Mouse (Mus musculus) forebrain, embryonic 12.5 days (tissue): ENCODE measurements around the gene Ptprg. TPM values are rescaled to one million over a fixed set of nuclear protein-coding genes. Genes with fewer than 3 reads are reported as not detected.

Source experiments
- ATAC-seq: fragments of 200-750 bp; cut with Nextera tagmentation; 2 replicates; pipeline ENCODE4 v1.8.0; 2017; ENCODE audit warnings: moderate TSS enrichment; ENCODE audit not compliant: low FRiP score
- H3K27ac ChIP-seq: fragments of 300-500 bp; sonication (generic); 2 replicates; pipeline ENCODE4 v1.5.1; 2016; ENCODE audit warnings: mild to moderate bottlenecking
- H3K27me3 ChIP-seq: fragments of 300-500 bp; sonication (generic); 2 replicates; pipeline ENCODE4 v1.6.1; 2016; ENCODE audit warnings: mild to moderate bottlenecking
- H3K36me3 ChIP-seq: fragments of 300-500 bp; sonication (generic); replicated peaks from 2 replicates; pipeline ENCODE4 v1.6.1; 2016; ENCODE audit warnings: mild to moderate bottlenecking
- H3K4me1 ChIP-seq: fragments of 300-500 bp; sonication (generic); 2 replicates; pipeline ENCODE4 v1.6.1; 2016
- H3K4me2 ChIP-seq: fragments of 300-500 bp; sonication (generic); 2 replicates; pipeline ENCODE4 v1.6.1; 2016; ENCODE audit warnings: mild to moderate bottlenecking, moderate library complexity
- H3K4me3 ChIP-seq: fragments of 300-500 bp; sonication (generic); replicated peaks from 2 replicates; pipeline ENCODE4 v1.5.1; 2016; ENCODE audit warnings: mild to moderate bottlenecking
- H3K9ac ChIP-seq: fragments of 300-500 bp; sonication (generic); 2 replicates; pipeline ENCODE4 v1.6.1; 2016; ENCODE audit warnings: mild to moderate bottlenecking
- H3K9me3 ChIP-seq: fragments of 300-500 bp; sonication (generic); 2 replicates; pipeline ENCODE4 v1.6.1; 2016
- WGBS: fragments of 180-500 bp; shearing (Covaris S2); methylation state at CpG from one replicate; pipeline ENCODE4 v1.1.7; 2016; 5-methylcytosine and 5-hydroxymethylcytosine counted together
- polyA plus RNA-seq: library from polyadenylated mRNA; unstranded; fragments of >200 nt; fragmentation: Nextera tagmentation; extraction: Ambion mirVana; gene quantifications from 2 replicates; pipeline ENCODE4 v1.2.1, GENCODE M21; 2016

Ptprg gene
- polyA plus RNA-seq, 1 experiment from 2014 or later: 44.9 TPM

- ATAC-seq: no peak
- 89% methylated on average over 4 of the region's 4 CpGs for WGBS
Measured at GRCm38 (mm10) chr14:11678201-11678600, 124.9 kb downstream of the Ptprg start.

GRCm38 (mm10) chr14:11679741-11680140, 126.4 kb downstream of the Ptprg start:
- Histone ChIP-seq H3K36me3 (no peaks in the 10 kb centered on the region), H3K4me3 (no peak overlapping the region), H3K9me3 (no peaks in the 10 kb centered on the region), H3K27me3 (no peaks in the 10 kb centered on the region), H3K4me1 (peaks cover 34% of the 10 kb centered on the region), H3K9ac (no peak overlapping the region), H3K4me2 (no peak overlapping the region), H3K27ac (no peak overlapping the region)
- WGBS: 79% methylated on average over 3 of the region's 3 CpGs
- no peak for ATAC-seq

More at GRCm38 (mm10) chr14:11678201-11678600, 124.9 kb downstream of the Ptprg start:
- Histone ChIP-seq H3K9me3 (no peaks in the 10 kb centered on the region), H3K4me3 (no peak overlapping the region), H3K36me3 (no peaks in the 10 kb centered on the region), H3K27me3 (no peaks in the 10 kb centered on the region), H3K27ac (no peak overlapping the region), H3K4me2 (no peak overlapping the region), H3K4me1 (peaks cover 19% of the 10 kb centered on the region), H3K9ac (no peak overlapping the region)

GRCm38 (mm10) chr14:11680621-11681020, 127.3 kb downstream of the Ptprg start:
- Histone ChIP-seq H3K4me3 (no peak overlapping the region), H3K27ac (no peak overlapping the region), H3K27me3 (no peaks in the 10 kb centered on the region), H3K9ac (no peak overlapping the region), H3K4me2 (no peak overlapping the region), H3K9me3 (no peaks in the 10 kb centered on the region), H3K36me3 (no peaks in the 10 kb centered on the region), H3K4me1 (peaks cover 34% of the 10 kb centered on the region)
- 85% methylated on average over 2 of the region's 2 CpGs for WGBS
- ATAC-seq: no peak

GRCm38 (mm10) chr14:11682441-11682840, 129.1 kb downstream of the Ptprg start:
- no peaks in the 10 kb centered on the region for H3K36me3 ChIP-seq
- no peak overlapping the region for H3K27ac ChIP-seq
- no peaks in the 10 kb centered on the region; the same call in 1 of the 2 replicates for H3K27me3 ChIP-seq
- no peaks in the 10 kb centered on the region for H3K9me3 ChIP-seq
- ATAC-seq: no peak
- WGBS: 38% methylated on average over 3 of the region's 3 CpGs
- peaks cover 34% of the 10 kb centered on the region for H3K4me1 ChIP-seq
- no peak overlapping the region for H3K4me3 ChIP-seq
- H3K9ac ChIP-seq: no peak overlapping the region
- H3K4me2 ChIP-seq: no peak overlapping the region

DNA sequence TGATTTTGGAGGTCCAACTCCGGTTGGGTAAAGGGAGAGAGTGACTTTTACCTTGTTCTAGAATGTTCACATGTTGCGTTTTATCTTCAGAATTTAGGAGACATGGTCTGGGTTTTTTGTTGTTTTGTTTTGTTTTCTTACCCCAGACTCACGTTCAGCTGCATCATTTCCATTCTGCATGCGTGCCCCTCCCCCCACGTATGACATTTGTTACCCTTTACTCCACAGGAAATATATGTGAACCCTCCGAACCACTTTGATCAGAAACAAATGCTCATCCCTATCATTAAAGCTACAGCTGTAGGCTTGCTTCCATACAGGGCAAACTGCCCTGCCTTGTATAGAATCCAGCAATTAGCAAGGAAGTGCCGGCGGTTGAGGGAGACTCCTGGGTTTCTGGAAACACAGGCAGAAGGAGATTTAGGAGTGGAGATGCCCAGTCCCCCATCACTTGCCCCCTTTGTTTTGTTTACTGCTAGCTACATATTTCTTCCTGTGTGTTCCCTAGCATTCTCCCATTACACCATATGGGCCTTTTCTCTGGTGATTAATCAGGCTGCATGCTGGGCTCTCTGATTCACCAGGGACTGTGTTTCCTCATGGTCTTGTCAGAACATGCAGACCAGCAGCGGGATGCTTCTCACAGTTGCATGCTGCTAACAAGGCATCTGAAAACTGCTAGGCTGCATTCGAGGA, 130.2 kb downstream of the Ptprg start:
- H3K9ac ChIP-seq: no peak overlapping the region; the same call in 1 of the 2 replicates
- peak; percentile 75 for ATAC-seq
- WGBS: 24% methylated on average over 10 of the region's 10 CpGs

GRCm38 (mm10) chr14:11684104-11684503, 130.8 kb downstream of the Ptprg start:
- Histone ChIP-seq H3K9ac (no peak overlapping the region; the same call in 1 of the 2 replicates), H3K9me3 (no peaks in the 10 kb centered on the region), H3K27ac (peak overlapping the region; percentile 56; the same call in 1 of the 2 replicates), H3K4me3 (no peak overlapping the region), H3K27me3 (no peaks in the 10 kb centered on the region; the same call in 1 of the 2 replicates), H3K36me3 (no peaks in the 10 kb centered on the region), H3K4me2 (0 out of 2 replicates have a peak overlapping the region, but pooled peaks have one; percentile 22), H3K4me1 (peaks cover 35% of the 10 kb centered on the region)
- WGBS: 9% methylated on average over 2 of the region's 2 CpGs
- no peak for ATAC-seq

More for the DNA sequence above, 130.2 kb downstream of the Ptprg start:
- Histone ChIP-seq H3K9me3 (no peaks in the 10 kb centered on the region), H3K36me3 (no peaks in the 10 kb centered on the region), H3K4me2 (peak overlapping the region; percentile 22; the same call in 1 of the 2 replicates), H3K27ac (peak overlapping the region; percentile 56), H3K27me3 (no peaks in the 10 kb centered on the region; the same call in 1 of the 2 replicates), H3K4me3 (no peak overlapping the region), H3K4me1 (peaks cover 34% of the 10 kb centered on the region)

DNA sequence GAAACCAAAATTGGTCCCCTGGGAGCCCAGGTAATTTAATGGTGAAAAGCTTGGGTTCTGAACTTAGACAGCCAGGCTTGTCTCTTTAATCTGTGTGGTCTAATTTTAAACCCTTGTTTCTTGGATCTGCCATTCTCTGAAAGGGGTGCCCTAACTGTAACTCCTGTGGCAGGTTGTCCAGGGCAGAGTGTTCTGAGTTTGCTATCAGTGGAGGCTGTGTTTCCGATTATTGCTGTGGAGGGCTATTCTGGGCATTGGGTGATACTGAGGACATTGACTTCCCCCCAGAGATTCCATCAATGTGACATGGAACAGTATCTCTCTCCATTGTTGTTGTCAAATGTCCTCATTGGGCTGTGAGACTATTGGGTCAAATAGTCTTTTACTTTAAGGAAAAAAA, 134.2 kb downstream of the Ptprg start:
- Histone ChIP-seq H3K27ac (no peak overlapping the region), H3K4me3 (no peak overlapping the region), H3K4me2 (no peak overlapping the region), H3K36me3 (no peaks in the 10 kb centered on the region), H3K9me3 (no peaks in the 10 kb centered on the region), H3K27me3 (no peaks in the 10 kb centered on the region; the same call in 1 of the 2 replicates), H3K9ac (no peak overlapping the region), H3K4me1 (peaks cover 36% of the 10 kb centered on the region)
- WGBS: 91% methylated on average over 1 of the region's 1 CpGs
- no peak for ATAC-seq

- no peak for ATAC-seq
- Histone ChIP-seq H3K27ac (no peak overlapping the region), H3K4me3 (no peak overlapping the region), H3K4me1 (peaks cover 30% of the 10 kb centered on the region), H3K27me3 (no peaks in the 10 kb centered on the region; the same call in 1 of the 2 replicates), H3K9ac (no peak overlapping the region), H3K36me3 (no peaks in the 10 kb centered on the region), H3K9me3 (no peaks in the 10 kb centered on the region), H3K4me2 (no peak overlapping the region)
- WGBS: 79% methylated on average over 6 of the region's 6 CpGs
Measured at GRCm38 (mm10) chr14:11688142-11688541, 134.8 kb downstream of the Ptprg start.

- H3K27ac ChIP-seq: no peak overlapping the region
- H3K36me3 ChIP-seq: no peaks in the 10 kb centered on the region
- ATAC-seq: no peak
- H3K9me3 ChIP-seq: no peaks in the 10 kb centered on the region
- no peaks in the 10 kb centered on the region; the same call in 1 of the 2 replicates for H3K27me3 ChIP-seq
- no peak overlapping the region for H3K9ac ChIP-seq
- peaks cover 14% of the 10 kb centered on the region for H3K4me1 ChIP-seq
- WGBS: 86% methylated on average over 1 of the region's 1 CpGs
- no peak overlapping the region for H3K4me3 ChIP-seq
- no peak overlapping the region for H3K4me2 ChIP-seq
Measured at GRCm38 (mm10) chr14:11690066-11690465, 136.7 kb downstream of the Ptprg start.

GRCm38 (mm10) chr14:11691531-11691930, 138.2 kb downstream of the Ptprg start:
- no peaks in the 10 kb centered on the region; the same call in 1 of the 2 replicates for H3K27me3 ChIP-seq
- 92% methylated on average over 3 of the region's 3 CpGs for WGBS
- H3K9me3 ChIP-seq: no peaks in the 10 kb centered on the region
- peaks cover 20% of the 10 kb centered on the region for H3K4me1 ChIP-seq
- no peak overlapping the region for H3K27ac ChIP-seq
- no peak overlapping the region for H3K4me3 ChIP-seq
- H3K4me2 ChIP-seq: no peak overlapping the region
- H3K36me3 ChIP-seq: no peaks in the 10 kb centered on the region
- no peak overlapping the region for H3K9ac ChIP-seq
- ATAC-seq: no peak

DNA sequence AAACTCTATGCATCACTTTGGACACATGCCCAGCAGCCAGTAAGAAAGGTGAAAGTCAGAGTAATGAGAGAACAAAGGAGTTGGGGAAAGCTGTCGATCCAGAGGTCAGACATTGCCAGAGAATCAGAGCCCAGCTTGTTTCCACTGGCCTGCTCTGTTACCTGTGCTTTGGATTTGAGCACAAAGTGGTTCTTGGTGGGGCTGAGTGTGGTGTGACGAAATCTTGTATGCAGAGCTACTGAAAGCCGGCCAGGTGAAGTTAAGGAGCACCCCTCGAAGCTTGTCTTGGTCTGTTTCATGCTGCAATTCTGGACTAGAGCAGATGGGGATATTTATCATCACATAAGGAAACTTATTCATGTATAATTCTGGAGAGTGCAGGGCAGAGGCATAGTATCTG, 145.5 kb downstream of the Ptprg start:
- ATAC-seq: no peak
- Histone ChIP-seq H3K9me3 (no peaks in the 10 kb centered on the region), H3K36me3 (no peaks in the 10 kb centered on the region), H3K4me1 (peaks cover 10% of the 10 kb centered on the region), H3K4me2 (no peak overlapping the region), H3K27ac (no peak overlapping the region), H3K9ac (no peak overlapping the region), H3K27me3 (no peaks in the 10 kb centered on the region), H3K4me3 (no peak overlapping the region)
- 77% methylated on average over 4 of the region's 4 CpGs for WGBS

DNA sequence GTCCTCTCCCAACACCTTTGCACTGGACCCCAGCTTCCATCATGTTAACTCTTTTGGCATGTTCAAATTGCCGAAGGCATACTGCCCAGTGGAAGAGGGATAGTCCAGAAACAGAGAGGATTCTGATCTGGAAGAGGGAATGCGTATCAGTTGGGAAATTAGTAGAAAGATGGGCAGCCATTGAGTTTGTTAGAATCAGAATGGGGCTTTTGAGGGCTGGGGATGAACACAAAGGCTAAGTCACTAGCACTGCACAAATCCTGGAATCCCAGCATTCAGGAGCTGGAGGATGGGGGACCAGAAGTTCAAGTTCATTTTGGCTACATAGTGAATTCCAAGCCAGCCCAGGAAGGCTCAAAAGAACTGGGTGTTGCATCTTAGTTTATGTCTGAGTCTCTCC, 146.3 kb downstream of the Ptprg start:
- H3K4me2 ChIP-seq: no peak overlapping the region
- no peaks in the 10 kb centered on the region for H3K36me3 ChIP-seq
- 85% methylated on average over 2 of the region's 2 CpGs for WGBS
- no peaks in the 10 kb centered on the region for H3K27me3 ChIP-seq
- H3K9me3 ChIP-seq: no peaks in the 10 kb centered on the region
- H3K4me3 ChIP-seq: no peak overlapping the region
- no peak overlapping the region for H3K27ac ChIP-seq
- no peak for ATAC-seq
- peaks cover 11% of the 10 kb centered on the region for H3K4me1 ChIP-seq
- H3K9ac ChIP-seq: no peak overlapping the region
